Comparison of ENCODE assay signal across 8 mouse cellular contexts in the genomic region with DNA sequence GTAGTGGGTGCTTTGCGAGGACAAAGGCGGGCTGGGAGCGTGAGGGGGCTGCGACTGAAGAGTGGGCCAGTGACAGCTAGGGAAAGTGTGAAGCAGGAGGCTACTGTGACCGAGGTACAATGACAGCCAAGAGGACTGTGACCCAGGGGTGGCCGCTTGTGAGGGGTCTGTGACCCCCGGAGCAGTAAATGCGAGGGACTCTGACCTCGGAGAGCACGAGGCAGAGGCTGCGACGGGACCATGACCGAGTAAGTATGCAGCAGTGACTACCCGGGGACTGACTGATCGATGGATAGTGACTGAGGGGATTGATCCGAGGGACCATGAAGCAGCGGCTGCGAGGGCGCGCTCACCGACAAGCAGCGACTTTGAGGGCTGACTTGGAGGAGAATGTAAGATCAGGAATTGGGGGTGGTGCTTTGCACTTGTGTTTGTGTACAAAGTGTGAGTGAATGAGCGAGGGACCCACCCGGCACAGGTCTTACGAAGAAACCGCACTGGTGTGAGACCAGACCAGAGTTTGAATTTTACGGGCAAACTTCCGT. TPM values are rescaled to one million over a fixed set of nuclear protein-coding genes. Genes with fewer than 3 reads are reported as not detected.
A peak's percentile ranks its signal among the peaks of the same experiment; 100 is the strongest.
DNase-seq lines count a peak whose midpoint lies in the region; ATAC-seq lines count a peak whose summit lies in the region.

No protein-coding gene starts in this region.

- H3K27me3 ChIP-seq in hindbrain, embryonic 15.5 days = no peaks in the 10 kb centered on the region
- no peaks in the 10 kb centered on the region for H3K27me3 ChIP-seq in stomach, embryonic 15.5 days (replicated peaks)

- peak; percentile 50 for DNase-seq in embryo, embryonic 10 days (ENCODE audit: low spot score)
- DNase-seq in embryo, embryonic 10.5 days (ENCODE audit: low spot score) = no peak
- peak; percentile 52 for DNase-seq in thymus, postnatal 4 days
- no peak for DNase-seq in thymus, postnatal 36 days
- DNase-seq in lung, postnatal 10 days = peak; percentile 19
- no peak for DNase-seq in cerebellum, adult 9-11 months

- H3K4me1 ChIP-seq in hindbrain, embryonic 15.5 days (replicated peaks) = peaks cover 24% of the 10 kb centered on the region
- peaks cover 10% of the 10 kb centered on the region; the same call in 1 of the 2 replicates for H3K4me1 ChIP-seq in stomach, embryonic 15.5 days

- peak overlapping the region; percentile 95 for H3K4me3 ChIP-seq in hindbrain, embryonic 15.5 days
- peak overlapping the region; percentile 89 for H3K4me3 ChIP-seq in stomach, embryonic 15.5 days (replicated peaks)

- peak overlapping the region; percentile 91 for H3K9ac ChIP-seq in hindbrain, embryonic 15.5 days
- peak overlapping the region; percentile 80 for H3K9ac ChIP-seq in stomach, embryonic 15.5 days

- peak overlapping the region; percentile 78 for H3K4me2 ChIP-seq in hindbrain, embryonic 15.5 days
- H3K4me2 ChIP-seq in stomach, embryonic 15.5 days = peak overlapping the region; percentile 92

- WGBS in hindbrain, embryonic 15.5 days = under 1% methylated on average over 28 of the region's 28 CpGs
- WGBS in stomach, embryonic 15.5 days = under 1% methylated on average over 28 of the region's 28 CpGs

- peak; percentile 84; the same call in 1 of the 2 replicates for ATAC-seq in hindbrain, embryonic 15.5 days (ENCODE audit: low FRiP score, low read depth)
- peak; percentile 34 for ATAC-seq in stomach, embryonic 15.5 days (ENCODE audit: insufficient read depth, low FRiP score, low read depth)

- H3K36me3 ChIP-seq in hindbrain, embryonic 15.5 days = 0 out of 2 replicates have a peak, but pooled peaks cover 2% of the 10 kb centered on the region
- no peaks in the 10 kb centered on the region for H3K36me3 ChIP-seq in stomach, embryonic 15.5 days

- no peaks in the 10 kb centered on the region for H3K9me3 ChIP-seq in hindbrain, embryonic 15.5 days
- H3K9me3 ChIP-seq in stomach, embryonic 15.5 days = no peaks in the 10 kb centered on the region

- H3K27ac ChIP-seq in hindbrain, embryonic 15.5 days (replicated peaks) = peak overlapping the region; percentile 96
- peak overlapping the region; percentile 91 for H3K27ac ChIP-seq in stomach, embryonic 15.5 days

RNA-seq across cellular contexts. Expression of gene Pcyt1a, which starts 0.4 kb away (rescaled TPM):
- polyA plus RNA-seq in hindbrain, embryonic 15.5 days (2015; fragmentation: Nextera tagmentation; extraction: Ambion mirVana) = 45.6 and 46.8 TPM in 2 replicates
- polyA plus RNA-seq in stomach, embryonic 15.5 days (2015; fragmentation: Nextera tagmentation; extraction: Ambion mirVana) = 39.4 and 42.7 TPM in 2 replicates

RNA-seq across cellular contexts. Expression of gene Tctex1d2, which starts 11.6 kb away (rescaled TPM):
- polyA plus RNA-seq in hindbrain, embryonic 15.5 days (2015; fragmentation: Nextera tagmentation; extraction: Ambion mirVana) = 34.5 and 39.0 TPM in 2 replicates
- 27.4 and 27.5 TPM in 2 replicates for polyA plus RNA-seq in stomach, embryonic 15.5 days (2015; fragmentation: Nextera tagmentation; extraction: Ambion mirVana)

RNA-seq across cellular contexts. Expression of gene Tm4sf19, which starts 30.8 kb away (rescaled TPM):
- not detected in 2 replicates for polyA plus RNA-seq in hindbrain, embryonic 15.5 days (2015; fragmentation: Nextera tagmentation; extraction: Ambion mirVana)
- not detected in 2 replicates for polyA plus RNA-seq in stomach, embryonic 15.5 days (2015; fragmentation: Nextera tagmentation; extraction: Ambion mirVana)

RNA-seq across cellular contexts. Expression of gene Slc51a, which starts 56.6 kb away (rescaled TPM):
- polyA plus RNA-seq in hindbrain, embryonic 15.5 days (2015; fragmentation: Nextera tagmentation; extraction: Ambion mirVana) = 0.16 and 0.30 TPM in 2 replicates
- polyA plus RNA-seq in stomach, embryonic 15.5 days (2015; fragmentation: Nextera tagmentation; extraction: Ambion mirVana) = 17.7 and 25.2 TPM in 2 replicates

Comparison
In these comparisons a context has a peak if more than half of its experiments do, and no peak if none do; other contexts are left out.
1. DNase-seq: peak in embryo, embryonic 10 days (single experiment), thymus, postnatal 4 days (single experiment) and lung, postnatal 10 days (single experiment); none in embryo, embryonic 10.5 days (single experiment), thymus, postnatal 36 days (0 of 2) and cerebellum, adult 9-11 months (single experiment).